8 mouse cellular contexts compared by ENCODE assay signal in genomic region chr12:53251701-53252181, GRCm38 (mm10). TPM values are rescaled to one million over a fixed set of nuclear protein-coding genes. Genes with fewer than 3 reads are reported as not detected.
A peak's percentile ranks its signal among the peaks of the same experiment; 100 is the strongest.
DNase-seq lines count a peak whose midpoint lies in the region; ATAC-seq lines count a peak whose summit lies in the region.

No protein-coding gene starts in this region.

- ATAC-seq in megakaryocyte, adult 5-6 weeks (ENCODE audit: poor library complexity, severe bottlenecking), result no peak
- ATAC-seq in heart, embryonic 15.5 days (replicated peaks; ENCODE audit: insufficient number of reproducible peaks, insufficient read depth, low FRiP score, low read depth), result peak; percentile 37; the same call in 1 of the 2 replicates
- peak; percentile 40 for ATAC-seq in megakaryocyte progenitor cell, adult 5-6 weeks (replicated peaks; ENCODE audit: poor library complexity)

- no peaks in the 10 kb centered on the region for H3K36me3 ChIP-seq in megakaryocyte, embryonic 14.5 days (replicated peaks; ENCODE audit: low read length)
- no peaks in the 10 kb centered on the region for H3K36me3 ChIP-seq in heart, embryonic 15.5 days

- WGBS in heart, embryonic 15.5 days, result under 1% methylated on average over 11 of the region's 11 CpGs

- H3K27ac ChIP-seq in heart, embryonic 15.5 days, result no peak overlapping the region

- peak overlapping the region; percentile 42 for H3K4me3 ChIP-seq in megakaryocyte, embryonic 14.5 days (replicated peaks)
- H3K4me3 ChIP-seq in heart, embryonic 15.5 days, result peak overlapping the region; percentile 83

- peaks cover 90% of the 10 kb centered on the region for H3K27me3 ChIP-seq in megakaryocyte, embryonic 14.5 days (replicated peaks)
- H3K27me3 ChIP-seq in heart, embryonic 15.5 days, result peaks cover 63% of the 10 kb centered on the region

- DNase-seq in embryo, embryonic 11 days, result peak; percentile 79
- peak; percentile 36 to 71 for DNase-seq in kidney, postnatal 25 days
- no peak for DNase-seq in natural killer cell, adult 2 months (ENCODE audit: low spot score in 2 of 2)
- DNase-seq in urinary bladder, postnatal 10 days (ENCODE audit: low spot score), result no peak

- peaks cover 20% of the 10 kb centered on the region for H3K4me1 ChIP-seq in megakaryocyte, embryonic 14.5 days
- peaks cover 37% of the 10 kb centered on the region for H3K4me1 ChIP-seq in heart, embryonic 15.5 days (replicated peaks)

- H3K4me2 ChIP-seq in heart, embryonic 15.5 days, result peak overlapping the region; percentile 98

- H3K9me3 ChIP-seq in megakaryocyte, embryonic 14.5 days, result peaks cover 6% of the 10 kb centered on the region; the same call in 1 of the 2 replicates
- H3K9me3 ChIP-seq in heart, embryonic 15.5 days (replicated peaks), result no peaks in the 10 kb centered on the region

- no peak overlapping the region for H3K9ac ChIP-seq in heart, embryonic 15.5 days

RNA-seq across cellular contexts. Expression of gene Npas3, which starts 3.3 kb away (rescaled TPM):
- 0.69 TPM in 1 of 2 replicates, not detected in the other for polyA plus RNA-seq in megakaryocyte, embryonic 14.5 days (2012; ENCODE audit: insufficient read depth, low replicate concordance)
- total RNA-seq in megakaryocyte, adult 5-6 weeks (2015), result not detected in 2 replicates
- total RNA-seq in megakaryocyte, adult 5-6 weeks (2017), result not detected in 2 replicates
- polyA plus RNA-seq in heart, embryonic 15.5 days (2015; fragmentation: Nextera tagmentation; extraction: Ambion mirVana), result 0.81 and 0.82 TPM in 2 replicates
- total RNA-seq in megakaryocyte progenitor cell, adult 5-6 weeks (2015), result not detected in 2 replicates
- not detected in 2 replicates for total RNA-seq in megakaryocyte progenitor cell, adult 5-6 weeks (2017)

Comparison
In these comparisons a context has a peak if more than half of its experiments do, and no peak if none do; other contexts are left out.
1. DNase-seq: peak in embryo, embryonic 11 days (single experiment) and kidney, postnatal 25 days (2 of 2); none in natural killer cell, adult 2 months (0 of 2) and urinary bladder, postnatal 10 days (single experiment).